Mouse (Mus musculus): ENCODE results near the gene Shroom3. TPM values are rescaled to one million over a fixed set of nuclear protein-coding genes. Genes with fewer than 3 reads are reported as not detected.
A peak's percentile ranks its signal among the peaks of the same experiment; 100 is the strongest.

The Shroom3 gene
- total and polyA plus RNA-seq, 3 experiments, result 0.04 to 0.11 TPM; not detected in 1

- TF ChIP-seq CHD1 (IDR thresholded peaks at IDR 0.05; ENCODE audit: low read depth, low read length) (no peak), MYC (IDR thresholded peaks at IDR 0.05; ENCODE audit: low read depth, low read length) (peak; percentile 51; the same call in 1 of the 2 replicates), TBP (conservative IDR thresholded peaks at IDR 0.05; ENCODE audit: low read depth, low read length) (peak; percentile 74), USF1 (IDR thresholded peaks at IDR 0.05; ENCODE audit: low read depth, low read length) (no peak), TCF12 (IDR thresholded peaks at IDR 0.05; ENCODE audit: low read depth, low read length) (0 out of 2 replicates have a peak, but pooled peaks have one; percentile 50), MAZ (IDR thresholded peaks at IDR 0.05; ENCODE audit: low read depth, low read length) (no peak)
These were observed 4.9 kb downstream of the Shroom3 start (continued) for GRCm38 (mm10) chr5:92688124-92688523.

- no peak for DNase-seq (ENCODE audit: extremely low read depth)
- dilution Hi-C loops (cut with MboI; ENCODE audit: extremely low pct_ligation_motif_present, extremely low pct_unique_long_range_greater_than_20kb, low sequenced_read_pairs), result no loop called here
- Histone ChIP-seq H3K36me3 (replicated peaks in 1 of 2; ENCODE audit: control insufficient read depth in 1 of 2, insufficient read depth in 1 of 2, low read length in 1 of 2) (no peaks in the 10 kb centered on the region), H3K9me3 (replicated peaks; ENCODE audit: low read length) (no peaks in the 10 kb centered on the region), H3K9ac (ENCODE audit: insufficient read depth, low read depth) (no peak overlapping the region), H3K79me2 (replicated peaks; ENCODE audit: control insufficient read depth, extremely low read depth, insufficient read depth, poor library complexity, severe bottlenecking) (no peaks in the 10 kb centered on the region), H3K4me1 (ENCODE audit: control insufficient read depth in 1 of 2, insufficient read depth in 2 of 2) (peaks cover 8 to 20% of the 10 kb centered on the region in 2 experiments), H3K4me3 (replicated peaks in 1 of 3; ENCODE audit: low read depth in 2 of 3, low read length in 2 of 3, poor library complexity in 1 of 3) (no peak overlapping the region), H3K4me2 (ENCODE audit: insufficient read depth, low read depth, poor library complexity, severe bottlenecking) (peak overlapping the region; percentile 41; the same call in 1 of the 2 replicates), H3K27ac (ENCODE audit: insufficient read depth, low read depth) (no peak overlapping the region), H3K27me3 (replicated peaks) (no peaks in the 10 kb centered on the region)
- in situ Hi-C loops (cut with MboI; ENCODE audit: low pct_ligation_motif_present, low pct_unique_long_range_greater_than_20kb, low sequenced_read_pairs), result no loop called here
- TF ChIP-seq HCFC1 (IDR thresholded peaks at IDR 0.05; ENCODE audit: low read depth, low read length) (no peak), NELFE (IDR thresholded peaks at IDR 0.05; ENCODE audit: low read depth, low read length) (no peak), POLR2A (IDR thresholded peaks at IDR 0.05; ENCODE audit: low read depth, low read length) (no peak), BHLHE40 (IDR thresholded peaks at IDR 0.05; ENCODE audit: low read depth, low read length) (no peak), CHD2 (IDR thresholded peaks at IDR 0.05; ENCODE audit: low read length) (no peak), PAX5 (IDR thresholded peaks at IDR 0.05; ENCODE audit: low read length) (no peak), MAFK (IDR thresholded peaks at IDR 0.05; ENCODE audit: insufficient replicate concordance, low read length) (no peak), CHD1 (IDR thresholded peaks at IDR 0.05; ENCODE audit: low read depth, low read length) (no peak), ELF1 (IDR thresholded peaks at IDR 0.05; ENCODE audit: low read depth, low read length) (no peak), CTCF (conservative IDR thresholded peaks at IDR 0.05 in 1 of 2, IDR thresholded peaks at IDR 0.05 in 1 of 2; ENCODE audit: low read depth in 2 of 2, low read length in 2 of 2) (no peak), ZMIZ1 (IDR thresholded peaks at IDR 0.05; ENCODE audit: low read depth, low read length) (no peak), ZC3H11A (IDR thresholded peaks at IDR 0.05; ENCODE audit: low read depth, low read length) (no peak), RCOR1 (conservative IDR thresholded peaks at IDR 0.05; ENCODE audit: low read depth, low read length) (no peak), POLR2AphosphoS2 (IDR thresholded peaks at IDR 0.05; ENCODE audit: low read depth, low read length) (no peak), ETS1 (conservative IDR thresholded peaks at IDR 0.05; ENCODE audit: low read depth, low read length) (no peak), UBTF (IDR thresholded peaks at IDR 0.05; ENCODE audit: low read depth, low read length) (no peak), MAZ (IDR thresholded peaks at IDR 0.05; ENCODE audit: low read depth, low read length) (no peak), ZNF384 (IDR thresholded peaks at IDR 0.05; ENCODE audit: low read depth, low read length) (no peak; the same call in 1 of the 2 replicates), RAD21 (IDR thresholded peaks at IDR 0.05; ENCODE audit: low read depth, low read length) (no peak)
These were observed 5.3 kb downstream of the Shroom3 start for GRCm38 (mm10) chr5:92688569-92688968.
